Mouse (Mus musculus) natural killer cell, adult 2 months (primary cell): ENCODE results near the gene Qrsl1.
"Not testable (repeated sequence)": the region's sequence is repeated elsewhere in the genome, so short reads cannot be mapped to it uniquely, and the experiment has no call there.

ENCODE experiments used
- DNase-seq, 2 experiments: peaks; one replicate each; pipeline ENCODE4 v3.0.0; 2022; ENCODE audit warnings: low spot score in 2 of 2

Qrsl1 gene

DNA sequence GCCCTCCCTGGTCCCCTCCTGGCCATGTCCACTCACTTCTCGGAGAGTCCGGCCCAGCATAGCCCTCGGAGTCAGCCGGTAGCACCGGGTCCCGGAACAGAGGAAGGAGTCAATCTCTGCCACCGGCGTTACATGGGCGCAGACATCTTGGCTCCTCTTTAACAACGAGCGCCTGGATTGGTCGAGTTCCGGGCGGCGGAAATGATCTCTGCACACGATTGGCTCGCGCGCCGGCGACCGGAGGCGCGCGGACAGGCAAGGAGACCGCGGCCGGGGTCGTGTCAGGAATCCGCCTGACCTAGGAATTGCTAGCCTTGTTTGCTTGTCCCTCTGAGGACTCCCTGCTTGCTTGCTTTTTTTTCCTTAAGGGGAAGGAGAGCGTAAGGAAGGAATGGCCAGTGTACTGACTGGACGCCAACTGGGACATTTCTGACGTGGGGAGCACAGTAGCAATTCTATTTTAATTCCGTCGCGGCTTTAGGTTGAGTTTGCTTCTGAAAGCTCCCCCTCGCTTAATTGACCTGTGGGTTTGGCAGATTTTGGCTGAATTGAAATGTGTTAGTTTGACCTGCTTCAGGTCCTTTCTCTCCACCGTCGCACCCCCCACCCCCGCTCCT is at the start of gene Qrsl1, which contains the start of gene Rtn4ip1:
TSS of gene Qrsl1 (minus strand) at position 168 of the 617 bp plus-strand sequence.
TSS of gene Rtn4ip1 (plus strand) at position 230 of the 617 bp plus-strand sequence.
- peak; percentile 89 to 92 for DNase-seq

DNA sequence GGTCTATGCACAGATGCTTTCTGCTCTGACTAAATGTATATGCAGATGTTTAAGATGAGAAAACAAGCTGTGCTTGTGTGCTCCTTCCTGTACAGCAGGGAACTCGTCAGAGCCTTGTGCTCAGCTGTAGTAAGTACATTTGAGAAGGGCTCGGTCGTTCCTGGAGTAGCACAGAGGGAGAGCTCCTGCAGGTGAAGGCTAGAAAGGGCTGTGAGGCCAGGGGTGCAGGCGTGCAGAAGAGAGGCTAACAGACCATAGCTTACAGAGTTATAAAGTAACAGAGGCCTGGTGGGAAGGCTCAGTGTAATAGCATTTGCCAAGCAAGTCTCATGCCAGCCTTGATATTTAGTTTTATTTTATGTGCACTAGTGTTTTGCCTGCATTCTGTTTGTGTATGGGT is 43.9 kb upstream of the Qrsl1 start:
- no peak for DNase-seq

- DNase-seq = no peak
Observed at GRCm38 (mm10) chr10:43943736-43944135, 42.2 kb upstream of the Qrsl1 start.

GRCm38 (mm10) chr10:43939136-43939662 is 37.7 kb upstream of the Qrsl1 start:
- no peak for DNase-seq

- no peak for DNase-seq
Observed at GRCm38 (mm10) chr10:43928596-43928995, 27.1 kb upstream of the Qrsl1 start.

- DNase-seq = no peak
Observed at GRCm38 (mm10) chr10:43927736-43928135, 26.2 kb upstream of the Qrsl1 start.

DNA sequence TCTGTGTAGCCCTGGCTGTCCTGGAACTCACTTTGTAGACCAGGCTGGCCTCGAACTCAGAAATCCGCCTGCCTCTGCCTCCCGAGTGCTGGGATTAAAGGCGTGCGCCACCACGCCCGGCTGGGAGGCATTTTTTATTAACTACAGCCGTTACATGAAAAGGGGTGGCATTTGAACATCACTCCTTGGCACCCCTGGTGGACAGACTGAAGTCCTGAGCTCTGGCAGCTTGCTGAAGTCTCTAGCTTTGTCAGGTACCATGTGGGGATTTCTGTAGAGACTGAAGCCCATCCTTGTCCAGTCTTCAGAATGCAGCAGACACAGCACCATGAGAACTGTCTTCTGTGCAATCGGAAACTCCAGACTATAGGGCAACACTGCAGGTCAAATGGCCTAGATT is 24.2 kb upstream of the Qrsl1 start:
- not testable (repeated sequence) for DNase-seq

DNA sequence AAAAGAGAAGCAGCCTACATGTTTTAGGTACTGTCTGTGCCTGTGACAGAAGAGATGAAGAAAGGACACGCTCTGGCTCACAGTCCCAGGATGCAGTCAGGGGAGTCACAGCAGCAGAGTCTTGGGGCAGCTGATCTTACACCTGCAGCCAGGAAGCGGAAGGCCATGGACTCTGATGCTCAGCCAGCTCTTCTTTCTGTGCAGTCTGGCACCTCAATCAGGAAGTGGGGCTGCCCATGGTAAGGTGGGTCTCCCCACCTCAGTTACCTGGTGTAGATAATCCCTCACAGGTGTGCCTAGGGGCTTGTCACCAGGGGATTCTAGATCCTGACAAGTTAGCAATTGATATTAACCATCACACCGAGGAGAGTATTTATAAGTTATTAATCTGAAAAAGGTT is 21.6 kb upstream of the Qrsl1 start:
- no peak for DNase-seq

GRCm38 (mm10) chr10:43918696-43919608 is 17.4 kb upstream of the Qrsl1 start:
- peak; percentile 35 to 79 for DNase-seq

DNA sequence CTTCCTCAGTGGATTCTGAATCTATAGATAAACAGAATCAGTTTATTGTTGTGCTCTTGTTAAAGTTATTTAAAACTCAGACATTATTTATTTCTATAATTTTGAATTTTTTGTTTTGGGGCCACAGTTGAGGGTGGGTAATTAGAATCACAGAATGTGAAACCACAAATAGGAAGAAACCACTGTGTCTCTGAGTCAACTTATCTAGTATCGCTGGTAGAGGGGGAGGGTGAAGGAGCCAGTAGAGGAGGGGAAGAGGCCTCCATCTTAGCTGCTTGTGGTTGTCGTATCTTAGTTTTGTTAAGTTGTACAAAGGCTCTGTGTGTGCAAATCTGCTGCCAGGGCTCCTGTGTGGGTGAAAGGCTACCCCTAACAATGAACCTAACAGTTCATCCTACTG is 15.2 kb upstream of the Qrsl1 start:
- DNase-seq = no peak

- DNase-seq = no peak
Observed at GRCm38 (mm10) chr10:43916181-43916580, 14.6 kb upstream of the Qrsl1 start.

- DNase-seq = no peak
Observed at GRCm38 (mm10) chr10:43912236-43912635, 10.7 kb upstream of the Qrsl1 start.

GRCm38 (mm10) chr10:43910873-43911142 is 9.3 kb upstream of the Qrsl1 start:
- DNase-seq = no peak

GRCm38 (mm10) chr10:43910032-43910872 is 8.7 kb upstream of the Qrsl1 start:
- no peak for DNase-seq

DNA sequence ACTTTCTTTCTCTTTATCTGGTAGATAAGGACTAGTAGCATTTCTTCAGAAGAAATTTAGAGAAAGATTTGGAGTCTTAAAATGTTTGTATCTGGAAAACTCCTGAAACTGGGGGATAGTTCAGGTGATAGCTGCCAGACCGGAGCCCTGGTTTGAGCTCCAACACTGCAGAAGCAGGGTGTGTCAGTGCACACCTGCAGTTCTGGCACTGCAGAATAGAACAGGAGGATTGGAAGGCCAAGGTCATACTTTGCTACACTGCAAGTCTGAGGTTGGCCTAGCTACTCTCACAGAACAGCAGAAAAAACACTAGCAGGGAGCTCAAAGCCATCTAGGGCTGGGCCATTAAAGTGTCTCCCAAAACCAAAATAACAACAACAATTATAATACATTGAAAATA is 3.0 kb upstream of the Qrsl1 start:
- no peak for DNase-seq

DNA sequence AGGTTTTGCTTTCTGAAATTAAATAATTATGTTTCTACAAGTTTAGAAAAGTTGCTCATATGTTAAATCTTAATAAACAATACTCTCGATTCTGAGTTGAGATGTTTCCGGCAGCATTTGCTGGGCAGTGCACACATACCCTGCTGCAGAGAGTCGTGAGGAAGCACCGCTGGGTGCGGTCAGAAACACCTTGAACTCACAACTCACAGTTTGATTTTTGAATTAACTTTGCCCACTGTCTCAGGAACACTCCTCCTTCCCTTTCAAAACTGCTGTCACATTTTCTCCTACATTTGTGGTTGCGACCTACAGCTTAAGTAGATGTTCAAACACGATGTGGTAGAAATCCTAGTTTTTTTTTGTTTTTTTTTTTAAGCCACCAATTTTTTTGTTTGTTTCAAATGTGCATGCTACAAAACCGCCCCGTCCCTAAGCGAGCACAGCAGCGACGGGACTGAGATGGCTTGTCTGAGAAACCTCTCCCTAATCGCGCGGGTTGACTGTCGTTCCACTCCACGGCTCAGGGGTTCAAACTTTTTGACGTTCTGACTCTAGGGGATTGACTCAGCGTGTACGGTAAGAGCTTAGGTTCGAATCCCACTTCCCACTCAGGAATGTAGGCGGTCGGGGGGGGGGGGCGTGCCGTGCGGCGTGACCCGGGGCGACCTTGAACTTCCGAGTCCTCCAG is 518 bp downstream of the Qrsl1 start:
- DNase-seq = no peak

DNA sequence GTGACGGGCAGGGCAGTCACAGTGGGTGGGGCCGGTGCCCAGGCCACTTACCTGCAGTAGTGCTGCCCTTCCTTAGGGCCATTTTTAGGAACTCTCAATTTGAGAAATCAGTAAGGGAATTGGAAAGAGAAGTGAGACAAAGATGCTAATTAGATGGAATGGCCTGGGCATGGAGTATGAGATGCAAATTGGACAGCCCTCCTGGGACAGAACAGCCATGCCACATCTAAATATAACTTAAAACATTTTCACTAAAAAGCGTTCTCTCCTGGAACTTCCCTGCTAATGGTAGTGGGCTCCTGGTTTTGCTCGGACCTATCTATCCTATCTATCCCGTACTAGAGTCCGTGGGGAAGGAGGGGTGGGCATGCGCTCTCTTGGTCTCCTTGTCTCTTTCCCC is 3.3 kb downstream of the Qrsl1 start:
- DNase-seq = no peak

DNA sequence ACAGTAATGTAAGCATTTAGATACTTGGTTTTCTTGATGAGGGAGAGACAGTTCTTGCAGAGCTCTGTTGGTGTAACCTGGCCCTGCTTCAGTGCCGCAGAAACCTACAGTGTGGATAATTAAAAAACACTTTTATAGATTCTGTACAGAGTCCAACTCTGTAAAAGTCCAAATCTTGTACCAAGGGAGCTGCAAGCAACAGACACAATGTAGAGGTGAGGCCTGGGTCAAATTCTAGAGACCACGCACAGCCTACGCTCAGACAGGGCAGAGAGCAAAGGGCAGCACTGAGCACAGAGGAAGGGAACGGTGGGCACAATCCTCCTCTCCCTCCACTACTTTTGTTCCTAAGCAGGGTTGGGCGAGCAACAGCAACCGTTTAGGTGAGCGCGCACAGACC is 5.5 kb downstream of the Qrsl1 start:
- no peak for DNase-seq

DNA sequence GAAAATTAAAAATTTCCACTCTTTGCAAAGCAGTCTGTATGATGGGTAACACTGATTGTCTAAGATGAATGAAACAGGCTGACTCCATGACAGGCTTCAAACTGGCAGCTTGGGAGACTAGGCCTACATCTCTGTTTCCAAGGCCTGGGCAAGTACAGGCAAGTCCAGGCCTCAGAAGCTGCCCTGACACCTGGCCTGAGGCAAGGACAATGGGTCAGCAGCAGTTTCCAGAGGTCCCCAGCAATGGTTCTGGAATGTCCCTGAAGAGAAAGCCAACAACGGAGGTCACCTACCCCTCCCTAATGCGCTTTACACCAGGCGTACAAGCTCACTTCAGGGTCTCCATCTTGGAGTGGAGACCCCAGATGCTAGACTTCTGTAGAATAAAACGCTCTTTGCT is 8.6 kb downstream of the Qrsl1 start:
- DNase-seq = no peak

DNA sequence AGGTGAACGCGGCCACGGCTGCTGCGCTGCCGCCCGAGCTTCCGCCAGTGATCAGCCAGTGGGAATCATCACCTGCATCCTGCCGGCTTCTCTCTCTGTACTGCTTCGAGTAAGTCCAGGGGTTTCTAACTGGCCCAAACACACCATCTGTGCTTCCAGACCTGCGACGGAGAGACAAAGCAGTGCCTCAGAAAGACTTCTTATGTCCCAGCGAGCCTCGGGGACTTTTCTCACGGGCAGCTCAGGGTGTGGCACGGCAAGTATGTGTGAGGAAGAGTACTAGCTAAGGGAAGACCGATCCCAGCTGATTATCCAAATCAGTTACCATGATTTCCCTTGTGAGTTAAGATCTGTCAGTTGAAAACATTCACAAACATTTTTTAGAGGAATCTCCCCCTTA is 12.6 kb downstream of the Qrsl1 start:
- DNase-seq = no peak

DNA sequence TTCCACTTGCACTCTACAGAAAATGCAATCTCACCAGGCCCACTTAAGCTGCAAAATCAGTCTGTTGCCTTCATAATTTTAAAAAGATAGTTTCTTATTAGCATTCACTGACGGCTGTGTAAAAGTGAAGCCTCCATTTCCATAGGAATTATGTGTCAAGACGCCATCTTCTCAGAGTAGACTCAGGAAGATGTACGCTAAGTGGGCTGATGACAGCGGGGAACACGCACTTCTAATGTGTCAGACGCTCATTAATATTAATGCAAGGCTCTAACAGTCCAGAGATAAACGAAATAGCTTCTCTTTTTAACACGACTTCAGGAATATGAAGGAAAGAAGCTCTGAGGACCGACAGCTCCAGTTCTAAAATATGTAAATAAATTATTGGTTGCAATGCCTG is 13.9 kb downstream of the Qrsl1 start:
- DNase-seq = no peak

- no peak for DNase-seq
Observed at GRCm38 (mm10) chr10:43871458-43871857, 30.1 kb downstream of the Qrsl1 start.
